Mouse (Mus musculus) lung, adult 18-20 months (tissue): ENCODE data around the gene Bex3.
"Not testable (repeated sequence)": the region's sequence is repeated elsewhere in the genome, so short reads cannot be mapped to it uniquely, and the experiment has no call there.

ENCODE experiments used
- DNase-seq, 2 experiments: peaks; one replicate each; pipeline ENCODE4 v3.0.0; 2022; ENCODE audit warnings: mixed read lengths in 2 of 2

Gene Bex3

GRCm38 (mm10) chrX:136269743-136270392 lies at the start of gene Bex3:
Bex3 (plus strand) TSS chrX:136270253.
- peak; percentile 49 to 63 for DNase-seq

- DNase-seq, result no peak
These were observed 46.3 kb upstream of the Bex3 start for GRCm38 (mm10) chrX:136223714-136224113.

- DNase-seq, result no peak
These were observed 42.3 kb upstream of the Bex3 start for GRCm38 (mm10) chrX:136227768-136228167.

GRCm38 (mm10) chrX:136238118-136238517 lies 31.9 kb upstream of the Bex3 start:
- DNase-seq, result peak in 1 of 2 experiments; percentile 17

GRCm38 (mm10) chrX:136243181-136243580 lies 26.9 kb upstream of the Bex3 start:
- no peak for DNase-seq

GRCm38 (mm10) chrX:136244574-136245229 lies 25.4 kb upstream of the Bex3 start, which contains the start of gene Tceal9:
Tceal9 (plus strand) TSS chrX:136245079.
- peak; percentile 79 to 85 for DNase-seq

- DNase-seq, result peak; percentile 8 to 33
These were observed 24.5 kb upstream of the Bex3 start for GRCm38 (mm10) chrX:136245521-136246071.

- DNase-seq, result peak; percentile 28 to 60
These were observed 21.2 kb upstream of the Bex3 start for GRCm38 (mm10) chrX:136248811-136249210.

GRCm38 (mm10) chrX:136249671-136250070 lies 20.4 kb upstream of the Bex3 start:
- peak; percentile 24 to 48 for DNase-seq

- DNase-seq, result no peak
These were observed 17.9 kb upstream of the Bex3 start for GRCm38 (mm10) chrX:136252023-136252729.

GRCm38 (mm10) chrX:136267720-136268119 lies 2.3 kb upstream of the Bex3 start:
- no peak for DNase-seq

GRCm38 (mm10) chrX:136268173-136268572 lies 1.9 kb upstream of the Bex3 start:
- no peak for DNase-seq

GRCm38 (mm10) chrX:136270393-136271111 lies 499 bp downstream of the Bex3 start:
- not testable (repeated sequence) for DNase-seq

- DNase-seq, result no peak
These were observed 4.5 kb downstream of the Bex3 start for GRCm38 (mm10) chrX:136274542-136274941.

- DNase-seq, result no peak
These were observed 5.3 kb downstream of the Bex3 start for GRCm38 (mm10) chrX:136275386-136275785.

- DNase-seq, result no peak
These were observed 7.5 kb downstream of the Bex3 start for GRCm38 (mm10) chrX:136277577-136277976.

- DNase-seq, result no peak
These were observed 8.3 kb downstream of the Bex3 start for GRCm38 (mm10) chrX:136278401-136278800.

- DNase-seq, result no peak
These were observed 9.4 kb downstream of the Bex3 start for GRCm38 (mm10) chrX:136279410-136279809.

GRCm38 (mm10) chrX:136290817-136291281 lies 20.8 kb downstream of the Bex3 start:
- no peak for DNase-seq

GRCm38 (mm10) chrX:136304295-136304694 lies 34.2 kb downstream of the Bex3 start:
- peak; percentile 3 to 10 for DNase-seq

- no peak for DNase-seq
These were observed 36.1 kb downstream of the Bex3 start for GRCm38 (mm10) chrX:136306196-136306595.

GRCm38 (mm10) chrX:136313303-136313702 lies 43.2 kb downstream of the Bex3 start:
- DNase-seq, result peak in 1 of 2 experiments; percentile 13
